Mouse (Mus musculus) bone marrow macrophage, adult 2 months (primary cell): Measurements from ENCODE around the gene Pgls. TPM values are rescaled to one million over a fixed set of nuclear protein-coding genes. Genes with fewer than 3 reads are reported as not detected.

Experiments
- H3K27ac ChIP-seq: 2 replicates; pipeline ENCODE4 v1.5.1; 2012; ENCODE audit warnings: low read depth, low read length; ENCODE audit not compliant: insufficient read depth
- H3K4me1 ChIP-seq: 2 replicates; pipeline ENCODE4 v1.6.1; 2012; ENCODE audit warnings: low read length; ENCODE audit not compliant: control insufficient read depth, insufficient read depth
- H3K4me3 ChIP-seq: 2 replicates; pipeline ENCODE4 v1.5.1; 2012; ENCODE audit warnings: mild to moderate bottlenecking, low read length, moderate library complexity; ENCODE audit not compliant: insufficient read depth
- CTCF ChIP-seq: IDR thresholded peaks from 2 replicates; pipeline ENCODE4 v1.5.1; 2012; ENCODE audit warnings: low read depth, mild to moderate bottlenecking, low read length, moderate library complexity
- POLR2A ChIP-seq: IDR thresholded peaks from 2 replicates; pipeline ENCODE4 v1.6.1; 2012; ENCODE audit warnings: mild to moderate bottlenecking, low read depth, low read length, borderline replicate concordance
- polyA plus RNA-seq: library from polyadenylated mRNA; stranded (reverse); fragments of >200 nt; gene quantifications from 2 replicates; pipeline ENCODE4 v1.2.4, GENCODE M21; 2012; ENCODE audit not compliant: missing spikeins, insufficient read depth, insufficient read length

The Pgls gene
- polyA plus RNA-seq, 1 experiment, result 88.9 TPM

- TF ChIP-seq POLR2A (no peak; the same call in 1 of the 2 replicates), CTCF (peak; percentile 25; the same call in 1 of the 2 replicates)
- Histone ChIP-seq H3K27ac (no peak within 1 kb of the TSS), H3K4me1 (peaks cover 6% of the 10 kb centered on the region), H3K4me3 (peak within 1 kb of the TSS; percentile 71)
Measured at GRCm38 (mm10) chr8:71558071-71558957, 33.7 kb upstream of the Pgls start, which contains the start of gene Tmem221. Gene Tmem221, minus strand, starts transcription at chr8:71558871.

- no peak overlapping the region for H3K27ac ChIP-seq
- H3K4me1 ChIP-seq, result peaks cover 6% of the 10 kb centered on the region
- TF ChIP-seq POLR2A, result no peak
- no peak for TF ChIP-seq CTCF
- peak overlapping the region; percentile 71 for H3K4me3 ChIP-seq
Measured at GRCm38 (mm10) chr8:71558958-71559690, 32.9 kb upstream of the Pgls start.

- no peak overlapping the region for H3K27ac ChIP-seq
- H3K4me3 ChIP-seq, result no peak overlapping the region
- H3K4me1 ChIP-seq, result peaks cover 6% of the 10 kb centered on the region
- no peak for TF ChIP-seq CTCF
- no peak for TF ChIP-seq POLR2A
Measured at GRCm38 (mm10) chr8:71560071-71560470, 31.9 kb upstream of the Pgls start.

- Histone ChIP-seq H3K27ac (no peak overlapping the region), H3K4me1 (peaks cover 6% of the 10 kb centered on the region), H3K4me3 (no peak overlapping the region)
- TF ChIP-seq CTCF, result no peak
- TF ChIP-seq POLR2A, result no peak
Measured at GRCm38 (mm10) chr8:71560765-71561164, 31.2 kb upstream of the Pgls start.

GRCm38 (mm10) chr8:71561401-71561800 is 30.6 kb upstream of the Pgls start:
- H3K4me1 ChIP-seq, result peaks cover 6% of the 10 kb centered on the region
- peak; percentile 98 for TF ChIP-seq CTCF
- TF ChIP-seq POLR2A, result no peak
- no peak overlapping the region for H3K27ac ChIP-seq
- H3K4me3 ChIP-seq, result no peak overlapping the region

GRCm38 (mm10) chr8:71562751-71563150 is 29.2 kb upstream of the Pgls start:
- H3K4me1 ChIP-seq, result peaks cover 16% of the 10 kb centered on the region
- H3K27ac ChIP-seq, result no peak overlapping the region
- H3K4me3 ChIP-seq, result peak overlapping the region; percentile 20; the same call in 1 of the 2 replicates
- peak; percentile 53; the same call in 1 of the 2 replicates for TF ChIP-seq CTCF
- no peak for TF ChIP-seq POLR2A

- Histone ChIP-seq H3K4me1 (peaks cover 20% of the 10 kb centered on the region), H3K27ac (no peak overlapping the region), H3K4me3 (no peak overlapping the region)
- TF ChIP-seq POLR2A, result no peak
- TF ChIP-seq CTCF, result no peak
Measured at GRCm38 (mm10) chr8:71563992-71564391, 28.0 kb upstream of the Pgls start.

- H3K4me3 ChIP-seq, result no peak within 1 kb of the TSS
- peak within 1 kb of the TSS; percentile 82; the same call in 1 of the 2 replicates for H3K27ac ChIP-seq
- H3K4me1 ChIP-seq, result peaks cover 29% of the 10 kb centered on the region
- TF ChIP-seq CTCF, result no peak
- no peak for TF ChIP-seq POLR2A
Measured at GRCm38 (mm10) chr8:71566501-71566900, 25.5 kb upstream of the Pgls start, which contains the start of gene Nxnl1. Gene Nxnl1, minus strand, starts transcription at chr8:71566601.

- TF ChIP-seq CTCF (no peak), POLR2A (no peak)
- no peak overlapping the region for H3K4me3 ChIP-seq
- H3K27ac ChIP-seq, result peak overlapping the region; percentile 82
- H3K4me1 ChIP-seq, result peaks cover 29% of the 10 kb centered on the region
Measured at GRCm38 (mm10) chr8:71567587-71567986, 24.4 kb upstream of the Pgls start.

- peaks cover 29% of the 10 kb centered on the region for H3K4me1 ChIP-seq
- H3K4me3 ChIP-seq, result peak within 1 kb of the TSS; percentile 62
- H3K27ac ChIP-seq, result peak within 1 kb of the TSS; percentile 82
- no peak for TF ChIP-seq POLR2A
- TF ChIP-seq CTCF, result no peak; the same call in 1 of the 2 replicates
Measured at GRCm38 (mm10) chr8:71568387-71568937, 23.5 kb upstream of the Pgls start, which contains the start of gene Slc27a1. Gene Slc27a1, plus strand, starts transcription at chr8:71568882.
